8 mouse cellular contexts compared by ENCODE assay signal in genomic region chr17:34655581-34655991, GRCm38 (mm10). TPM values are rescaled to one million over a fixed set of nuclear protein-coding genes. Genes with fewer than 3 reads are reported as not detected.
A peak's percentile ranks its signal among the peaks of the same experiment; 100 is the strongest.
DNase-seq lines count a peak whose midpoint lies in the region; ATAC-seq and TF ChIP-seq lines count a peak whose summit lies in the region.

No protein-coding gene starts in this region.

- no peaks in the 10 kb centered on the region for H3K9me3 ChIP-seq in liver, embryonic 11.5 days (ENCODE audit: control insufficient read depth, low read length)
- no peaks in the 10 kb centered on the region for H3K9me3 ChIP-seq in heart, embryonic 11.5 days (replicated peaks; ENCODE audit: control insufficient read depth, low read length)
- H3K9me3 ChIP-seq in kidney, embryonic 14.5 days (ENCODE audit: control insufficient read depth, low read length) = no peaks in the 10 kb centered on the region
- H3K9me3 ChIP-seq in lung, postnatal 0 days (ENCODE audit: low read length) = no peaks in the 10 kb centered on the region
- H3K9me3 ChIP-seq in stomach, embryonic 16.5 days (replicated peaks; ENCODE audit: control insufficient read depth, low read length) = no peaks in the 10 kb centered on the region

- H3K4me3 ChIP-seq in liver, embryonic 11.5 days (ENCODE audit: low read depth, low read length) = no peak overlapping the region
- H3K4me3 ChIP-seq in heart, embryonic 11.5 days (ENCODE audit: low read depth, low read length) = no peak overlapping the region
- no peak overlapping the region for H3K4me3 ChIP-seq in kidney, embryonic 14.5 days (ENCODE audit: low read length)
- H3K4me3 ChIP-seq in lung, postnatal 0 days (ENCODE audit: low read depth, low read length) = no peak overlapping the region
- H3K4me3 ChIP-seq in stomach, embryonic 16.5 days (replicated peaks; ENCODE audit: low read length) = no peak overlapping the region

- no peak overlapping the region for H3K9ac ChIP-seq in liver, embryonic 11.5 days (ENCODE audit: low read depth, low read length)
- no peak overlapping the region for H3K9ac ChIP-seq in heart, embryonic 11.5 days (ENCODE audit: low read depth, low read length)
- no peak overlapping the region for H3K9ac ChIP-seq in kidney, embryonic 14.5 days (ENCODE audit: low read depth, low read length)
- 0 out of 2 replicates have a peak overlapping the region, but pooled peaks have one; percentile 8 for H3K9ac ChIP-seq in lung, postnatal 0 days (replicated peaks; ENCODE audit: low read depth)
- H3K9ac ChIP-seq in stomach, embryonic 16.5 days (ENCODE audit: low read length) = peak overlapping the region; percentile 49; the same call in 1 of the 2 replicates

- H3K4me1 ChIP-seq in liver, embryonic 11.5 days (replicated peaks; ENCODE audit: control insufficient read depth, insufficient read depth, low read length) = peaks cover 3% of the 10 kb centered on the region
- H3K4me1 ChIP-seq in heart, embryonic 11.5 days (ENCODE audit: control insufficient read depth, insufficient read depth, low read length) = peaks cover 17% of the 10 kb centered on the region
- 0 out of 2 replicates have a peak, but pooled peaks cover 10% of the 10 kb centered on the region for H3K4me1 ChIP-seq in kidney, embryonic 14.5 days (ENCODE audit: control insufficient read depth, insufficient read depth, low read length)
- peaks cover 8% of the 10 kb centered on the region for H3K4me1 ChIP-seq in lung, postnatal 0 days (ENCODE audit: insufficient read depth, low read depth, low read length)
- H3K4me1 ChIP-seq in stomach, embryonic 16.5 days (ENCODE audit: control insufficient read depth, insufficient read depth, low read length) = peaks cover 38% of the 10 kb centered on the region

- H3K27ac ChIP-seq in liver, embryonic 11.5 days (ENCODE audit: low read depth, low read length) = no peak overlapping the region
- 0 out of 2 replicates have a peak overlapping the region, but pooled peaks have one; percentile 35 for H3K27ac ChIP-seq in heart, embryonic 11.5 days (ENCODE audit: low read depth, low read length)
- peak overlapping the region; percentile 17; the same call in 1 of the 2 replicates for H3K27ac ChIP-seq in kidney, embryonic 14.5 days (ENCODE audit: low read depth, low read length)
- H3K27ac ChIP-seq in lung, postnatal 0 days (ENCODE audit: low read length) = peak overlapping the region; percentile 81
- peak overlapping the region; percentile 90 for H3K27ac ChIP-seq in stomach, embryonic 16.5 days (ENCODE audit: low read length)

- WGBS in liver, embryonic 11.5 days = 61% methylated on average over 4 of the region's 4 CpGs
- 39% methylated on average over 4 of the region's 4 CpGs for WGBS in heart, embryonic 11.5 days (ENCODE audit: insufficient replicate concordance)
- 27% methylated on average over 4 of the region's 4 CpGs for WGBS in kidney, embryonic 14.5 days
- WGBS in lung, postnatal 0 days = 24% methylated on average over 4 of the region's 4 CpGs
- WGBS in stomach, embryonic 16.5 days = 54% methylated on average over 4 of the region's 4 CpGs

- H3K36me3 ChIP-seq in liver, embryonic 11.5 days (ENCODE audit: control insufficient read depth, insufficient read depth, low read length) = peaks cover 14% of the 10 kb centered on the region
- H3K36me3 ChIP-seq in heart, embryonic 11.5 days (ENCODE audit: control insufficient read depth, insufficient read depth, low read length) = peaks cover 14% of the 10 kb centered on the region
- peaks cover 41% of the 10 kb centered on the region for H3K36me3 ChIP-seq in kidney, embryonic 14.5 days (ENCODE audit: control insufficient read depth, insufficient read depth, low read length)
- 0 out of 2 replicates have a peak, but pooled peaks cover 7% of the 10 kb centered on the region for H3K36me3 ChIP-seq in lung, postnatal 0 days (ENCODE audit: insufficient read depth, low read length)
- H3K36me3 ChIP-seq in stomach, embryonic 16.5 days (ENCODE audit: control insufficient read depth, insufficient read depth, low read length) = peaks cover 15% of the 10 kb centered on the region; the same call in 1 of the 2 replicates

- peak; percentile 66 for TF ChIP-seq CTCF in lung, postnatal 0 days (IDR thresholded peaks at IDR 0.05)

- peak; percentile 69 for TF ChIP-seq EP300 in lung, postnatal 0 days (IDR thresholded peaks at IDR 0.05)

- peak; percentile 38 for DNase-seq in liver
- no peak for DNase-seq in liver, embryonic 11.5 days (ENCODE audit: low spot score)
- peak; percentile 48 to 62 for DNase-seq in cerebellum, postnatal 25 days
- peak; percentile 96 for DNase-seq in lung, postnatal 0 days (ENCODE audit: low spot score)
- no peak for DNase-seq in c-Kit-positive CD71-positive TER-119-positive erythroid progenitor cells, embryonic 14.5 days (ENCODE audit: low spot score)

- H3K4me2 ChIP-seq in liver, embryonic 11.5 days = no peak overlapping the region
- no peak overlapping the region for H3K4me2 ChIP-seq in heart, embryonic 11.5 days
- no peak overlapping the region for H3K4me2 ChIP-seq in kidney, embryonic 14.5 days (replicated peaks; ENCODE audit: low read depth, low read length)
- no peak overlapping the region for H3K4me2 ChIP-seq in lung, postnatal 0 days (replicated peaks; ENCODE audit: low read depth, low read length)
- H3K4me2 ChIP-seq in stomach, embryonic 16.5 days (ENCODE audit: low read depth, low read length) = no peak overlapping the region

- ATAC-seq in liver, embryonic 11.5 days (replicated peaks; ENCODE audit: low FRiP score) = no peak; the same call in 1 of the 2 replicates
- peak; percentile 52; the same call in 1 of the 2 replicates for ATAC-seq in heart, embryonic 11.5 days (replicated peaks; ENCODE audit: insufficient number of reproducible peaks, low FRiP score, low TSS enrichment)
- peak; percentile 70 for ATAC-seq in kidney, embryonic 14.5 days (ENCODE audit: low FRiP score, low TSS enrichment)
- ATAC-seq in lung, postnatal 0 days = peak; percentile 91
- peak; percentile 86 for ATAC-seq in stomach, embryonic 16.5 days (ENCODE audit: insufficient read depth, low FRiP score)

- peaks cover 17% of the 10 kb centered on the region for H3K27me3 ChIP-seq in liver, embryonic 11.5 days (replicated peaks; ENCODE audit: control insufficient read depth, insufficient read depth, low read length)
- peaks cover 23% of the 10 kb centered on the region for H3K27me3 ChIP-seq in heart, embryonic 11.5 days (ENCODE audit: control insufficient read depth, insufficient read depth, low read length)
- peaks cover 20% of the 10 kb centered on the region for H3K27me3 ChIP-seq in kidney, embryonic 14.5 days (ENCODE audit: control insufficient read depth, insufficient read depth, low read length)
- peaks cover 3% of the 10 kb centered on the region; the same call in 1 of the 2 replicates for H3K27me3 ChIP-seq in lung, postnatal 0 days (replicated peaks; ENCODE audit: insufficient read depth, low read length)
- no peaks in the 10 kb centered on the region for H3K27me3 ChIP-seq in stomach, embryonic 16.5 days (ENCODE audit: control insufficient read depth, insufficient read depth, low read length)

RNA-seq across cellular contexts. Expression of gene Atf6b, which starts 8.6 kb away (rescaled TPM):
- polyA plus RNA-seq in liver, embryonic 11.5 days (2014; fragmentation: Nextera tagmentation; extraction: Ambion mirVana) = 39.9 and 48.5 TPM in 2 replicates
- 41.0 and 49.8 TPM in 2 replicates for polyA plus RNA-seq in heart, embryonic 11.5 days (2014; fragmentation: Nextera tagmentation; extraction: Ambion mirVana)
- 54.6 and 61.7 TPM in 2 replicates for polyA plus RNA-seq in kidney, embryonic 14.5 days (2014; fragmentation: Nextera tagmentation; extraction: Ambion mirVana)
- 42.5 and 47.3 TPM in 2 replicates for polyA plus RNA-seq in lung, postnatal 0 days (2015; fragmentation: Nextera tagmentation; extraction: Ambion mirVana)
- polyA plus RNA-seq in stomach, embryonic 16.5 days (2015; fragmentation: Nextera tagmentation; extraction: Ambion mirVana) = 73.5 and 78.0 TPM in 2 replicates

RNA-seq across cellular contexts. Expression of gene Fkbpl, which starts 11.0 kb away (rescaled TPM):
- polyA plus RNA-seq in liver, embryonic 11.5 days (2014; fragmentation: Nextera tagmentation; extraction: Ambion mirVana) = 9.5 and 9.7 TPM in 2 replicates
- polyA plus RNA-seq in heart, embryonic 11.5 days (2014; fragmentation: Nextera tagmentation; extraction: Ambion mirVana) = 10.9 and 11.4 TPM in 2 replicates
- polyA plus RNA-seq in kidney, embryonic 14.5 days (2014; fragmentation: Nextera tagmentation; extraction: Ambion mirVana) = 14.8 and 16.5 TPM in 2 replicates
- polyA plus RNA-seq in lung, postnatal 0 days (2015; fragmentation: Nextera tagmentation; extraction: Ambion mirVana) = 12.2 and 14.5 TPM in 2 replicates
- polyA plus RNA-seq in stomach, embryonic 16.5 days (2015; fragmentation: Nextera tagmentation; extraction: Ambion mirVana) = 13.1 and 14.4 TPM in 2 replicates

RNA-seq across cellular contexts. Expression of gene Tnxb, which starts 14.7 kb away (rescaled TPM):
- 0.10 TPM in 1 of 2 replicates, not detected in the other for polyA plus RNA-seq in liver, embryonic 11.5 days (2014; fragmentation: Nextera tagmentation; extraction: Ambion mirVana)
- 0.24 and 0.27 TPM in 2 replicates for polyA plus RNA-seq in heart, embryonic 11.5 days (2014; fragmentation: Nextera tagmentation; extraction: Ambion mirVana)
- polyA plus RNA-seq in kidney, embryonic 14.5 days (2014; fragmentation: Nextera tagmentation; extraction: Ambion mirVana) = 0.15 and 0.26 TPM in 2 replicates
- polyA plus RNA-seq in lung, postnatal 0 days (2015; fragmentation: Nextera tagmentation; extraction: Ambion mirVana) = 0.85 and 0.99 TPM in 2 replicates
- polyA plus RNA-seq in stomach, embryonic 16.5 days (2015; fragmentation: Nextera tagmentation; extraction: Ambion mirVana) = 1.3 and 1.8 TPM in 2 replicates

RNA-seq across cellular contexts. Expression of gene Prrt1, which starts 26.3 kb away (rescaled TPM):
- not detected in 2 replicates for polyA plus RNA-seq in liver, embryonic 11.5 days (2014; fragmentation: Nextera tagmentation; extraction: Ambion mirVana)
- not detected in 2 replicates for polyA plus RNA-seq in heart, embryonic 11.5 days (2014; fragmentation: Nextera tagmentation; extraction: Ambion mirVana)
- polyA plus RNA-seq in kidney, embryonic 14.5 days (2014; fragmentation: Nextera tagmentation; extraction: Ambion mirVana) = 0.16 and 0.18 TPM in 2 replicates
- 0.27 and 0.29 TPM in 2 replicates for polyA plus RNA-seq in lung, postnatal 0 days (2015; fragmentation: Nextera tagmentation; extraction: Ambion mirVana)
- 0.31 and 0.45 TPM in 2 replicates for polyA plus RNA-seq in stomach, embryonic 16.5 days (2015; fragmentation: Nextera tagmentation; extraction: Ambion mirVana)

RNA-seq across cellular contexts. Expression of gene Ppt2, which starts 27.3 kb away (rescaled TPM):
- 23.1 and 25.8 TPM in 2 replicates for polyA plus RNA-seq in liver, embryonic 11.5 days (2014; fragmentation: Nextera tagmentation; extraction: Ambion mirVana)
- polyA plus RNA-seq in heart, embryonic 11.5 days (2014; fragmentation: Nextera tagmentation; extraction: Ambion mirVana) = 31.7 and 34.3 TPM in 2 replicates
- 33.5 and 39.1 TPM in 2 replicates for polyA plus RNA-seq in kidney, embryonic 14.5 days (2014; fragmentation: Nextera tagmentation; extraction: Ambion mirVana)
- 22.4 and 24.9 TPM in 2 replicates for polyA plus RNA-seq in lung, postnatal 0 days (2015; fragmentation: Nextera tagmentation; extraction: Ambion mirVana)
- polyA plus RNA-seq in stomach, embryonic 16.5 days (2015; fragmentation: Nextera tagmentation; extraction: Ambion mirVana) = 25.2 and 25.7 TPM in 2 replicates

Comparison
In these comparisons a context has a peak if more than half of its experiments do, and no peak if none do; other contexts are left out.
1. DNase-seq: peak in liver (single experiment), cerebellum, postnatal 25 days (2 of 2) and lung, postnatal 0 days (single experiment); none in liver, embryonic 11.5 days (single experiment) and c-Kit-positive CD71-positive TER-119-positive erythroid progenitor cells, embryonic 14.5 days (single experiment).
2. H3K9ac ChIP-seq: peak in lung, postnatal 0 days (single experiment) and stomach, embryonic 16.5 days (single experiment); none in liver, embryonic 11.5 days (single experiment), heart, embryonic 11.5 days (single experiment) and kidney, embryonic 14.5 days (single experiment).